ENCODE assay signal across 21 mouse cellular contexts in genomic region chr3:136863127-136863526, GRCm38 (mm10).
DNase-seq lines count a peak whose midpoint lies in the region; ATAC-seq and TF ChIP-seq lines count a peak whose summit lies in the region.
"Had no signal": no experiment of that assay in that cellular context is flagged by ENCODE, and none has a peak within 500 bp of the region (broad histone marks: within the 10 kb centered on the region; RNA-seq: fewer than 3 reads in every experiment).

No protein-coding gene starts in this region.

- DNase-seq in forebrain, postnatal 0 days, result no peak
- DNase-seq in forebrain, embryonic 11.5 days (ENCODE audit: low spot score), result no peak
- DNase-seq in layer of hippocampus, adult 2 months (ENCODE audit: low spot score in 2 of 2), result no peak
- DNase-seq in layer of hippocampus, adult 9-11 months, result no peak
- no peak for DNase-seq in midbrain, embryonic 11.5 days (ENCODE audit: low spot score, missing footprints)
- DNase-seq in stomach, postnatal 0 days (ENCODE audit: low spot score), result no peak
- no peak for DNase-seq in ovary, postnatal 36 days (ENCODE audit: low spot score)
- DNase-seq: adrenal gland, adult 2 months; cerebellum, adult 8-10 months; kidney, adult 2 months; kidney, postnatal 14 days; spleen, adult 18-20 months; thymus, adult 18-20 months; thymus, postnatal 4 days had no signal

- H3K27me3 ChIP-seq in forebrain, postnatal 0 days (ENCODE audit: insufficient read depth, low read length), result no peaks in the 10 kb centered on the region
- H3K27me3 ChIP-seq in forebrain, embryonic 11.5 days (ENCODE audit: control insufficient read depth, insufficient read depth, low read length), result no peaks in the 10 kb centered on the region
- no peaks in the 10 kb centered on the region for H3K27me3 ChIP-seq in midbrain, embryonic 11.5 days (ENCODE audit: control insufficient read depth, insufficient read depth, low read length)
- no peaks in the 10 kb centered on the region for H3K27me3 ChIP-seq in midbrain, embryonic 13.5 days
- H3K27me3 ChIP-seq in stomach, postnatal 0 days (ENCODE audit: control insufficient read depth, insufficient read depth, low read length), result no peaks in the 10 kb centered on the region
- H3K27me3 ChIP-seq: forebrain, embryonic 13.5 days; heart, embryonic 13.5 days had no signal

- H3K27ac ChIP-seq in forebrain, postnatal 0 days (ENCODE audit: low read depth, low read length), result no peak overlapping the region
- H3K27ac ChIP-seq in forebrain, embryonic 11.5 days (ENCODE audit: low read depth, low read length), result no peak overlapping the region
- no peak overlapping the region; the same call in 1 of the 2 replicates for H3K27ac ChIP-seq in layer of hippocampus, adult 2 months
- no peak overlapping the region for H3K27ac ChIP-seq in midbrain, embryonic 11.5 days (ENCODE audit: low read depth, low read length)
- no peak overlapping the region for H3K27ac ChIP-seq in midbrain, embryonic 13.5 days
- H3K27ac ChIP-seq in stomach, postnatal 0 days (replicated peaks), result no peak overlapping the region
- H3K27ac ChIP-seq: embryonic facial prominence, embryonic 10.5 days; forebrain, embryonic 13.5 days; heart, embryonic 13.5 days; limb, embryonic 10.5 days had no signal

- H3K4me3 ChIP-seq in forebrain, postnatal 0 days (ENCODE audit: low read depth, low read length), result no peak overlapping the region
- H3K4me3 ChIP-seq in forebrain, embryonic 11.5 days (ENCODE audit: low read depth, low read length), result no peak overlapping the region
- H3K4me3 ChIP-seq in layer of hippocampus, adult 2 months, result no peak overlapping the region
- no peak overlapping the region for H3K4me3 ChIP-seq in midbrain, embryonic 11.5 days (ENCODE audit: low read depth, low read length)
- no peak overlapping the region for H3K4me3 ChIP-seq in midbrain, embryonic 13.5 days (replicated peaks)
- H3K4me3 ChIP-seq in stomach, postnatal 0 days (ENCODE audit: low read depth, low read length), result no peak overlapping the region
- H3K4me3 ChIP-seq: embryonic facial prominence, embryonic 10.5 days; forebrain, embryonic 13.5 days; heart, embryonic 13.5 days; limb, embryonic 10.5 days; myocyte had no signal

- ATAC-seq in forebrain, postnatal 0 days, result no peak
- no peak for ATAC-seq in forebrain, embryonic 11.5 days (replicated peaks; ENCODE audit: low FRiP score)
- 0 out of 2 replicates have a peak, but pooled peaks have one; percentile 19 for ATAC-seq in midbrain, embryonic 11.5 days (ENCODE audit: low FRiP score)
- no peak for ATAC-seq in midbrain, embryonic 13.5 days
- no peak for ATAC-seq in stomach, postnatal 0 days (ENCODE audit: low FRiP score, low TSS enrichment)
- ATAC-seq: forebrain, embryonic 13.5 days had no signal

- H3K4me1 ChIP-seq in forebrain, postnatal 0 days (ENCODE audit: insufficient read depth), result no peaks in the 10 kb centered on the region
- H3K4me1 ChIP-seq in forebrain, embryonic 11.5 days (replicated peaks; ENCODE audit: control insufficient read depth, insufficient read depth, low read length), result no peaks in the 10 kb centered on the region
- no peaks in the 10 kb centered on the region for H3K4me1 ChIP-seq in midbrain, embryonic 11.5 days (ENCODE audit: control insufficient read depth, insufficient read depth, low read length)
- H3K4me1 ChIP-seq in midbrain, embryonic 13.5 days (replicated peaks), result peaks cover 5% of the 10 kb centered on the region; the same call in 1 of the 2 replicates
- no peaks in the 10 kb centered on the region for H3K4me1 ChIP-seq in stomach, postnatal 0 days (replicated peaks; ENCODE audit: control insufficient read depth, insufficient read depth)
- H3K4me1 ChIP-seq: embryonic facial prominence, embryonic 10.5 days; forebrain, embryonic 13.5 days; limb, embryonic 10.5 days had no signal

- H3K36me3 ChIP-seq in forebrain, postnatal 0 days (ENCODE audit: insufficient read depth), result no peaks in the 10 kb centered on the region
- no peaks in the 10 kb centered on the region for H3K36me3 ChIP-seq in forebrain, embryonic 11.5 days (ENCODE audit: control insufficient read depth, insufficient read depth, low read length)
- H3K36me3 ChIP-seq in midbrain, embryonic 11.5 days (ENCODE audit: control insufficient read depth, insufficient read depth, low read length), result no peaks in the 10 kb centered on the region
- H3K36me3 ChIP-seq in midbrain, embryonic 13.5 days, result no peaks in the 10 kb centered on the region
- no peaks in the 10 kb centered on the region for H3K36me3 ChIP-seq in stomach, postnatal 0 days (ENCODE audit: control insufficient read depth, insufficient read depth, low read length)
- H3K36me3 ChIP-seq: embryonic facial prominence, embryonic 10.5 days; heart, embryonic 13.5 days; limb, embryonic 10.5 days had no signal

- TF ChIP-seq EP300 in stomach, postnatal 0 days (optimal IDR thresholded peaks at IDR 0.05), result no peak

- no peak overlapping the region for H3K9ac ChIP-seq in forebrain, postnatal 0 days
- no peak overlapping the region for H3K9ac ChIP-seq in forebrain, embryonic 11.5 days (ENCODE audit: low read length)
- no peak overlapping the region for H3K9ac ChIP-seq in midbrain, embryonic 11.5 days (ENCODE audit: low read length)
- H3K9ac ChIP-seq in midbrain, embryonic 13.5 days (replicated peaks), result no peak overlapping the region
- no peak overlapping the region for H3K9ac ChIP-seq in stomach, postnatal 0 days (ENCODE audit: low read length)
- H3K9ac ChIP-seq: forebrain, embryonic 13.5 days; heart, embryonic 13.5 days had no signal

- peak; percentile 25; the same call in 1 of the 2 replicates for TF ChIP-seq CTCF in forebrain, postnatal 0 days (IDR thresholded peaks at IDR 0.05; ENCODE audit: low read depth)
- TF ChIP-seq CTCF in layer of hippocampus, adult 2 months (conservative IDR thresholded peaks at IDR 0.05), result peak; percentile 50
- TF ChIP-seq CTCF in stomach, postnatal 0 days (IDR thresholded peaks at IDR 0.05; ENCODE audit: low read depth), result peak; percentile 36; the same call in 1 of the 2 replicates

- no peaks in the 10 kb centered on the region for H3K9me3 ChIP-seq in forebrain, postnatal 0 days (ENCODE audit: low read length)
- H3K9me3 ChIP-seq in forebrain, embryonic 11.5 days (ENCODE audit: control insufficient read depth, low read length), result no peaks in the 10 kb centered on the region
- no peaks in the 10 kb centered on the region for H3K9me3 ChIP-seq in midbrain, embryonic 11.5 days (ENCODE audit: control insufficient read depth, low read length)
- H3K9me3 ChIP-seq in midbrain, embryonic 13.5 days, result no peaks in the 10 kb centered on the region
- H3K9me3 ChIP-seq in stomach, postnatal 0 days (ENCODE audit: control insufficient read depth, low read length), result no peaks in the 10 kb centered on the region
- H3K9me3 ChIP-seq: embryonic facial prominence, embryonic 10.5 days; forebrain, embryonic 13.5 days; heart, embryonic 13.5 days; limb, embryonic 10.5 days had no signal

- 93% methylated on average over 5 of the region's 5 CpGs for WGBS in forebrain, postnatal 0 days
- 88% methylated on average over 5 of the region's 5 CpGs for WGBS in forebrain, embryonic 11.5 days
- WGBS in midbrain, embryonic 11.5 days, result 88% methylated on average over 5 of the region's 5 CpGs
- WGBS in midbrain, embryonic 13.5 days, result 90% methylated on average over 5 of the region's 5 CpGs
- WGBS in stomach, postnatal 0 days, result 85% methylated on average over 5 of the region's 5 CpGs

- H3K4me2 ChIP-seq in forebrain, postnatal 0 days (ENCODE audit: low read depth), result no peak overlapping the region
- no peak overlapping the region for H3K4me2 ChIP-seq in forebrain, embryonic 11.5 days (ENCODE audit: low read depth, low read length, severe bottlenecking)
- H3K4me2 ChIP-seq in midbrain, embryonic 11.5 days, result no peak overlapping the region
- no peak overlapping the region for H3K4me2 ChIP-seq in midbrain, embryonic 13.5 days (replicated peaks)
- no peak overlapping the region for H3K4me2 ChIP-seq in stomach, postnatal 0 days (replicated peaks; ENCODE audit: low read depth)
- H3K4me2 ChIP-seq: forebrain, embryonic 13.5 days; heart, embryonic 13.5 days; liver, embryonic 11.5 days had no signal
